Mouse (Mus musculus) stomach, postnatal 0 days (tissue): ENCODE results near the gene Cop1. TPM values are rescaled to one million over a fixed set of nuclear protein-coding genes. Genes with fewer than 3 reads are reported as not detected.
A peak's percentile ranks its signal among the peaks of the same experiment; 100 is the strongest.

Experiments used
- ATAC-seq: fragments of 200-750 bp; cut with Nextera tagmentation; 2 replicates; pipeline ENCODE4 v1.8.0; 2017; ENCODE audit not compliant: low FRiP score, low TSS enrichment
- DNase-seq: peaks from one replicate; pipeline ENCODE4 v3.0.0-alpha.2; 2016; ENCODE audit warnings: low spot score
- H3K27ac ChIP-seq: fragments of 300-500 bp; sonication (generic); replicated peaks from 2 replicates; pipeline ENCODE4 v1.5.1; 2014; ENCODE audit warnings: mild to moderate bottlenecking, control low read depth
- H3K27me3 ChIP-seq: fragments of 300-500 bp; sonication (generic); 2 replicates; pipeline ENCODE4 v1.6.1; 2014; ENCODE audit warnings: low read length; ENCODE audit not compliant: control insufficient read depth, insufficient read depth
- H3K36me3 ChIP-seq: fragments of 300-500 bp; sonication (generic); 2 replicates; pipeline ENCODE4 v1.6.1; 2014; ENCODE audit warnings: low read length, mixed read lengths; ENCODE audit not compliant: control insufficient read depth, insufficient read depth
- H3K4me1 ChIP-seq: fragments of 300-500 bp; sonication (generic); replicated peaks from 2 replicates; pipeline ENCODE4 v1.6.1; 2014; ENCODE audit warnings: antibody characterized with exemption; ENCODE audit not compliant: control insufficient read depth, insufficient read depth
- H3K4me2 ChIP-seq: fragments of 300-500 bp; sonication (generic); replicated peaks from 2 replicates; pipeline ENCODE4 v1.6.1; 2014; ENCODE audit warnings: low read depth, mild to moderate bottlenecking, control low read depth, moderate library complexity
- H3K4me3 ChIP-seq: fragments of 300-500 bp; sonication (generic); 2 replicates; pipeline ENCODE4 v1.5.1; 2014; ENCODE audit warnings: low read depth, low read length, control low read depth
- H3K9ac ChIP-seq: fragments of 300-500 bp; sonication (generic); 2 replicates; pipeline ENCODE4 v1.6.1; 2014; ENCODE audit warnings: mild to moderate bottlenecking, low read length, control low read depth, mixed read lengths
- H3K9me3 ChIP-seq: fragments of 300-500 bp; sonication (generic); 2 replicates; pipeline ENCODE4 v1.6.1; 2016; ENCODE audit warnings: low read length; ENCODE audit not compliant: control insufficient read depth
- CTCF ChIP-seq: IDR thresholded peaks from 2 replicates; pipeline ENCODE4 v1.5.1; 2016; ENCODE audit warnings: antibody characterized with exemption, low read depth, mild to moderate bottlenecking, moderate library complexity
- EP300 ChIP-seq: optimal IDR thresholded peaks from 2 replicates; pipeline ENCODE3; 2016; ENCODE audit warnings: antibody characterized with exemption
- WGBS: fragments of 180-500 bp; shearing (Covaris S2); extraction: QIAGEN DNeasy Blood & Tissue Kit; methylation state at CpG from one replicate; pipeline ENCODE4 v1.1.7; 2014; 5-methylcytosine and 5-hydroxymethylcytosine counted together
- polyA plus RNA-seq: library from polyadenylated mRNA; unstranded; fragments of >200 nt; fragmentation: Nextera tagmentation; extraction: Ambion mirVana; gene quantifications from 2 replicates; pipeline ENCODE4 v1.2.1, GENCODE M21; 2015

Cop1 gene
- polyA plus RNA-seq, 1 experiment from 2014 or later = 44.4 TPM

- H3K36me3 ChIP-seq = peaks cover 5% of the 10 kb centered on the region; the same call in 1 of the 2 replicates
- no peaks in the 10 kb centered on the region for H3K9me3 ChIP-seq
- H3K9ac ChIP-seq = no peak overlapping the region
- 91% methylated on average over 3 of the region's 3 CpGs for WGBS
- H3K27me3 ChIP-seq = no peaks in the 10 kb centered on the region
- no peak overlapping the region for H3K27ac ChIP-seq
- ATAC-seq (no peak), DNase-seq (no peak)
- no peak overlapping the region for H3K4me3 ChIP-seq
- no peak overlapping the region for H3K4me2 ChIP-seq
- TF ChIP-seq CTCF (no peak), EP300 (no peak)
- no peaks in the 10 kb centered on the region for H3K4me1 ChIP-seq
These were observed 31.7 kb downstream of the Cop1 start for GRCm38 (mm10) chr1:159263820-159264219.

- no peak overlapping the region for H3K4me3 ChIP-seq
- WGBS = 66% methylated on average over 1 of the region's 1 CpGs
- no peak overlapping the region for H3K4me2 ChIP-seq
- no peak overlapping the region for H3K27ac ChIP-seq
- ATAC-seq = no peak
- H3K27me3 ChIP-seq = no peaks in the 10 kb centered on the region
- no peaks in the 10 kb centered on the region for H3K4me1 ChIP-seq
- peaks cover 2% of the 10 kb centered on the region; the same call in 1 of the 2 replicates for H3K36me3 ChIP-seq
- no peak overlapping the region for H3K9ac ChIP-seq
- no peak for TF ChIP-seq EP300
- TF ChIP-seq CTCF = no peak
- no peak for DNase-seq
- no peaks in the 10 kb centered on the region for H3K9me3 ChIP-seq
These were observed 48.0 kb downstream of the Cop1 start for GRCm38 (mm10) chr1:159280072-159280471.

DNA sequence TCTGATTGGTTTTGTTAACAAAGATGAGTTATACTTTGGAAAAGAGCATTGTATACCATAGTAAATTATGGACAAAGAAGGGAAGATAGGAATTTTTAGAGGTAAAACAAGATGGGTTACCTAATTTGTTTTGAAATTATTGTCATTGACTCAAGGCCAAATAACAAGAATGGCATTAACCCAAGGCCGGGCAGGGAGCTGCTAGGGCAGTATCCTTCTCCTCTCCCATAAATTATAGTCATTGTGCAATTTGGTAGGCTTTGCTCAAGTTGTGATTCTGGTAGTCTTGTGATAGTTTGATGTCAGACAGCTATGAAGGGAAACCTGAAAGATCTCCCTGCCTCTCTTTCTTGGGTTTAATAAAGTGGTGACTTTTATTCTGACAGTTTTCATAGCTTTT, 49.7 kb downstream of the Cop1 start:
- Histone ChIP-seq H3K9me3 (no peaks in the 10 kb centered on the region), H3K9ac (no peak overlapping the region), H3K36me3 (peaks cover 2% of the 10 kb centered on the region; the same call in 1 of the 2 replicates), H3K27me3 (no peaks in the 10 kb centered on the region), H3K4me3 (no peak overlapping the region), H3K27ac (no peak overlapping the region), H3K4me1 (no peaks in the 10 kb centered on the region), H3K4me2 (no peak overlapping the region)
- ATAC-seq (no peak), DNase-seq (no peak)
- TF ChIP-seq CTCF (no peak), EP300 (no peak)
- 81% methylated on average over 1 of the region's 1 CpGs for WGBS

DNA sequence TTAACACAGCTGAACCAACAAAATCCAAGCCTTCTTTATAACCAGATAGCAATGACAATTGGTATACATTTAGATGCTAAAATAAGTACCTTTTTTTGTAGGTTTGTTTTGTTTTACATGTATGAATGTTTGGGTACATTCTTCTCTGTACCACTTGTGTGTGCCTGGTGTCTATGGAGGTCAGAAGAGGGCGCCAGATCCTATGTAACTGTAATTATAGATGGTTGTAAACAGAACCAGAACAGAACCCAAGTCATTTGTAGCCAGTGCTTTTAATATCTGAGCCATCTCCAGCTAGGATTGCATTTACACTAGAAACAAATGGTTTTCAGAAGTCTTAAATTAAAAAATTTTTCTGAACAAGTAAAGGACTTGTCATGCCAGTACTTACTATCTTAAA, 54.7 kb downstream of the Cop1 start:
- H3K36me3 ChIP-seq = no peaks in the 10 kb centered on the region; the same call in 1 of the 2 replicates
- no peaks in the 10 kb centered on the region for H3K4me1 ChIP-seq
- H3K9ac ChIP-seq = no peak overlapping the region
- H3K4me2 ChIP-seq = no peak overlapping the region
- WGBS = 76% methylated on average over 1 of the region's 1 CpGs
- no peaks in the 10 kb centered on the region for H3K9me3 ChIP-seq
- no peak overlapping the region for H3K4me3 ChIP-seq
- no peak overlapping the region for H3K27ac ChIP-seq
- DNase-seq (no peak), ATAC-seq (no peak)
- H3K27me3 ChIP-seq = no peaks in the 10 kb centered on the region
- TF ChIP-seq CTCF (peak; percentile 55), EP300 (no peak)

- no peak overlapping the region for H3K9ac ChIP-seq
- no peak overlapping the region for H3K4me2 ChIP-seq
- no peak overlapping the region for H3K4me3 ChIP-seq
- DNase-seq = no peak
- H3K4me1 ChIP-seq = no peaks in the 10 kb centered on the region
- TF ChIP-seq CTCF (peak; percentile 68), EP300 (no peak)
- H3K27me3 ChIP-seq = no peaks in the 10 kb centered on the region
- ATAC-seq = no peak
- H3K27ac ChIP-seq = no peak overlapping the region
- no peaks in the 10 kb centered on the region for H3K9me3 ChIP-seq
- H3K36me3 ChIP-seq = peaks cover 4% of the 10 kb centered on the region; the same call in 1 of the 2 replicates
These were observed 58.1 kb downstream of the Cop1 start for GRCm38 (mm10) chr1:159290219-159290618.

- H3K9ac ChIP-seq = no peak overlapping the region
- DNase-seq (no peak), ATAC-seq (no peak)
- no peaks in the 10 kb centered on the region for H3K4me1 ChIP-seq
- H3K36me3 ChIP-seq = peaks cover 4% of the 10 kb centered on the region; the same call in 1 of the 2 replicates
- H3K4me2 ChIP-seq = no peak overlapping the region
- WGBS = 88% methylated on average over 2 of the region's 2 CpGs
- no peaks in the 10 kb centered on the region for H3K9me3 ChIP-seq
- TF ChIP-seq CTCF (no peak), EP300 (no peak)
- no peaks in the 10 kb centered on the region for H3K27me3 ChIP-seq
- H3K27ac ChIP-seq = no peak overlapping the region
- no peak overlapping the region for H3K4me3 ChIP-seq
These were observed 58.7 kb downstream of the Cop1 start for GRCm38 (mm10) chr1:159290859-159291258.
